Mouse (Mus musculus) embryo, embryonic 10 days (tissue): ENCODE results near the gene Vmn1r25.
"Not testable (repeated sequence)": the region's sequence is repeated elsewhere in the genome, so short reads cannot be mapped to it uniquely, and the experiment has no call there.

Experiments
- DNase-seq: peaks from one replicate; pipeline ENCODE4 v3.0.0-alpha.2; 2015; ENCODE audit warnings: low spot score

Vmn1r25 gene

GRCm38 (mm10) chr6:57980710-57981109, at the start of gene Vmn1r25:
Vmn1r25 (minus strand) TSS chr6:57980810.
- no peak for DNase-seq

GRCm38 (mm10) chr6:58017478-58017877, 36.9 kb upstream of the Vmn1r25 start:
- DNase-seq: not testable (repeated sequence)

GRCm38 (mm10) chr6:58015059-58015458, 34.4 kb upstream of the Vmn1r25 start, which contains the start of gene Vmn1r26:
Vmn1r26 (minus strand) TSS chr6:58015159.
- DNase-seq: no peak

GRCm38 (mm10) chr6:57961403-57961802, 19.2 kb downstream of the Vmn1r25 start, which contains the start of gene Vmn1r24:
Vmn1r24 (minus strand) TSS chr6:57961503.
- not testable (repeated sequence) for DNase-seq
